Comparison of ENCODE assay signal across 29 mouse cellular contexts in genomic region chr10:12983516-12983915, GRCm38 (mm10). TPM values are rescaled to one million over a fixed set of nuclear protein-coding genes. Genes with fewer than 3 reads are reported as not detected.
DNase-seq lines count a peak whose midpoint lies in the region; ATAC-seq lines count a peak whose summit lies in the region.
"Had no signal": no experiment of that assay in that cellular context is flagged by ENCODE, and none has a peak within 500 bp of the region (broad histone marks: within the 10 kb centered on the region; RNA-seq: fewer than 3 reads in every experiment).

No protein-coding gene starts in this region.

- no peaks in the 10 kb centered on the region for H3K36me3 ChIP-seq in liver, embryonic 12.5 days
- no peaks in the 10 kb centered on the region for H3K36me3 ChIP-seq in liver, embryonic 15.5 days (replicated peaks)
- H3K36me3 ChIP-seq: embryonic facial prominence, embryonic 13.5 days; embryonic facial prominence, embryonic 15.5 days; forebrain, embryonic 10.5 days; forebrain, embryonic 12.5 days; G1E had no signal

- no peak overlapping the region for H3K4me2 ChIP-seq in liver, embryonic 12.5 days
- H3K4me2 ChIP-seq in liver, embryonic 15.5 days, result no peak overlapping the region
- H3K4me2 ChIP-seq: embryonic facial prominence, embryonic 13.5 days; embryonic facial prominence, embryonic 15.5 days; forebrain, embryonic 12.5 days had no signal

- no peaks in the 10 kb centered on the region for H3K9me3 ChIP-seq in liver, embryonic 12.5 days (replicated peaks)
- no peaks in the 10 kb centered on the region for H3K9me3 ChIP-seq in liver, embryonic 15.5 days (replicated peaks)
- H3K9me3 ChIP-seq: embryonic facial prominence, embryonic 13.5 days; embryonic facial prominence, embryonic 15.5 days; forebrain, embryonic 10.5 days; forebrain, embryonic 12.5 days; G1E had no signal

- DNase-seq in heart, adult 11 months, result peak; percentile 31
- DNase-seq in heart, postnatal 36 days, result no peak
- DNase-seq in liver, result no peak
- no peak for DNase-seq in kidney, adult 9 months
- no peak for DNase-seq in lung, postnatal 36 days
- DNase-seq: adrenal gland, adult 8-10 months; adrenal gland, postnatal 14 days; adrenal gland, postnatal 36 days; B cell, adult 2 months; cerebellum, adult 11-12 months; cerebellum, adult 2 months; cerebellum, adult 9-10 months; cerebellum, postnatal 10 days; cerebellum, postnatal 36 days; embryo, embryonic 11 days had no signal

- H3K4me3 ChIP-seq in liver, embryonic 12.5 days, result no peak overlapping the region
- H3K4me3 ChIP-seq in liver, embryonic 15.5 days (replicated peaks), result no peak overlapping the region
- H3K4me3 ChIP-seq: embryonic facial prominence, embryonic 13.5 days; embryonic facial prominence, embryonic 15.5 days; erythroblast, embryonic 14.5 days; forebrain, embryonic 10.5 days; forebrain, embryonic 12.5 days had no signal

- H3K4me1 ChIP-seq in liver, embryonic 12.5 days, result peaks cover 48% of the 10 kb centered on the region
- peaks cover 14% of the 10 kb centered on the region for H3K4me1 ChIP-seq in liver, embryonic 15.5 days (replicated peaks)
- H3K4me1 ChIP-seq: embryonic facial prominence, embryonic 13.5 days; embryonic facial prominence, embryonic 15.5 days; forebrain, embryonic 10.5 days had no signal

- no peak overlapping the region for H3K27ac ChIP-seq in liver, embryonic 12.5 days
- no peak overlapping the region for H3K27ac ChIP-seq in liver, embryonic 15.5 days (replicated peaks)
- H3K27ac ChIP-seq: embryonic facial prominence, embryonic 13.5 days; embryonic facial prominence, embryonic 15.5 days; forebrain, embryonic 10.5 days; forebrain, embryonic 12.5 days had no signal

- WGBS in liver, embryonic 12.5 days (ENCODE audit: insufficient replicate concordance), result 55% methylated on average over 2 of the region's 3 CpGs
- 38% methylated on average over 3 of the region's 3 CpGs for WGBS in liver, embryonic 15.5 days (ENCODE audit: insufficient replicate concordance)

- H3K9ac ChIP-seq in liver, embryonic 12.5 days, result no peak overlapping the region
- no peak overlapping the region for H3K9ac ChIP-seq in liver, embryonic 15.5 days
- H3K9ac ChIP-seq: embryonic facial prominence, embryonic 13.5 days; embryonic facial prominence, embryonic 15.5 days; forebrain, embryonic 12.5 days had no signal

- peak; percentile 38; the same call in 1 of the 2 replicates for ATAC-seq in liver, embryonic 12.5 days
- peak; percentile 34; the same call in 1 of the 2 replicates for ATAC-seq in liver, embryonic 15.5 days (ENCODE audit: insufficient read depth)
- ATAC-seq in megakaryocyte-erythroid progenitor cell, adult 5-6 weeks (replicated peaks; ENCODE audit: low FRiP score, low TSS enrichment, poor library complexity, severe bottlenecking), result peak; percentile 64
- ATAC-seq: activated CD4-positive, CD25-positive, alpha-beta regulatory T cell, adult 4 months; CD4-positive, CD25-positive, alpha-beta regulatory T cell, adult 4 months; forebrain, embryonic 14.5 days; Patski had no signal

- H3K27me3 ChIP-seq in liver, embryonic 12.5 days (replicated peaks), result no peaks in the 10 kb centered on the region
- no peaks in the 10 kb centered on the region for H3K27me3 ChIP-seq in liver, embryonic 15.5 days
- H3K27me3 ChIP-seq: CH12.LX; embryonic facial prominence, embryonic 13.5 days; embryonic facial prominence, embryonic 15.5 days; forebrain, embryonic 12.5 days; Patski had no signal

- intact Hi-C loops in heart, postnatal 36 days (cut with DNase I), result no loop called here

RNA-seq across cellular contexts. Expression of gene Stx11, which starts 19.4 kb away (rescaled TPM):
- 1 to 10 TPM; 1.3 to 2.2 TPM for total RNA-seq in heart, postnatal 36 days (2021)
- 15.1 and 16.6 TPM in 2 replicates for polyA plus RNA-seq in liver, embryonic 12.5 days (2016; fragmentation: Nextera tagmentation; extraction: Ambion mirVana)
- 9.7 and 10.6 TPM in 2 replicates for polyA plus RNA-seq in liver, embryonic 15.5 days (2015; fragmentation: Nextera tagmentation; extraction: Ambion mirVana)
- total RNA-seq in megakaryocyte-erythroid progenitor cell, adult 5-6 weeks (2014; fragmentation: Nextera tagmentation), result 16.8 and 18.1 TPM in 2 replicates
- total RNA-seq in megakaryocyte-erythroid progenitor cell, adult 5-6 weeks (2017), result 13.3 and 14.6 TPM in 2 replicates

RNA-seq across cellular contexts. Expression of gene Sf3b5, which starts 21.6 kb away (rescaled TPM):
- 1 to 10 TPM; 6.5 to 7.1 TPM for total RNA-seq in heart, postnatal 36 days (2021)
- 30.7 and 32.9 TPM in 2 replicates for polyA plus RNA-seq in liver, embryonic 12.5 days (2016; fragmentation: Nextera tagmentation; extraction: Ambion mirVana)
- polyA plus RNA-seq in liver, embryonic 15.5 days (2015; fragmentation: Nextera tagmentation; extraction: Ambion mirVana), result 16.5 and 17.2 TPM in 2 replicates
- total RNA-seq in megakaryocyte-erythroid progenitor cell, adult 5-6 weeks (2014; fragmentation: Nextera tagmentation), result 20.3 and 28.6 TPM in 2 replicates
- 20.3 and 23.7 TPM in 2 replicates for total RNA-seq in megakaryocyte-erythroid progenitor cell, adult 5-6 weeks (2017)

Comparison
In these comparisons a context has a peak if more than half of its experiments do, and no peak if none do; other contexts are left out.
1. RNA of gene Stx11, which starts 19.4 kb away (total RNA-seq): 13.3 to 18.1 TPM in megakaryocyte-erythroid progenitor cell, adult 5-6 weeks; 1.3 to 2.2 TPM in heart, postnatal 36 days; every median in the first group is over 4 times any median in the second.
2. Peak in every context shown above with its lines, with median percentiles within 50 percentile points of each other: ATAC-seq.